Mouse (Mus musculus) MEL (cell line): Measurements from ENCODE around the gene Uap1. TPM values are rescaled to one million over a fixed set of nuclear protein-coding genes. Genes with fewer than 3 reads are reported as not detected.

Experiments
- DNase-seq: peaks from one replicate; pipeline ENCODE4 v3.0.0; 2011; ENCODE audit warnings: low read depth, low spot score
- H3K27ac ChIP-seq: 2 replicates; pipeline ENCODE4 v1.5.1; 2012; ENCODE audit warnings: low read depth, mild to moderate bottlenecking, control low read depth, low read length, moderate library complexity; ENCODE audit not compliant: control insufficient read depth
- H3K27me3 ChIP-seq, 2 experiments: fragments of 150-350 bp in 1 of 2; sonication (generic) in 1 of 2; 2 replicates each; pipeline ENCODE4 v1.6.1; 2012; ENCODE audit warnings: low read length in 2 of 2, mild to moderate bottlenecking in 2 of 2, improper control_type of control experiment in 1 of 2, moderate library complexity in 1 of 2; ENCODE audit not compliant: insufficient read depth in 2 of 2, control insufficient read depth in 1 of 2
- H3K36me3 ChIP-seq, 2 experiments: 2 replicates each; pipeline ENCODE4 v1.6.1; 2012 to 2014; ENCODE audit warnings: low read length in 2 of 2, improper control_type of control experiment in 1 of 2, inconsistent platforms in 1 of 2, mild to moderate bottlenecking in 1 of 2; ENCODE audit not compliant: insufficient read depth in 2 of 2, control insufficient read depth in 1 of 2
- H3K4me1 ChIP-seq, 2 experiments: fragments of 150-350 bp in 1 of 2; sonication (generic) in 1 of 2; 2 replicates each; pipeline ENCODE4 v1.6.1; 2012; ENCODE audit warnings: low read length in 2 of 2, improper control_type of control experiment in 1 of 2, mild to moderate bottlenecking in 1 of 2; ENCODE audit not compliant: insufficient read depth in 2 of 2, control insufficient read depth in 1 of 2
- H3K4me3 ChIP-seq, 2 experiments: fragments of 150-350 bp in 1 of 2; sonication (generic) in 1 of 2; 2 replicates each; pipeline ENCODE4 v1.5.1; 2012; ENCODE audit warnings: low read depth in 2 of 2, low read length in 2 of 2, mild to moderate bottlenecking in 2 of 2, moderate library complexity in 2 of 2, control low read depth in 1 of 2, improper control_type of control experiment in 1 of 2; ENCODE audit not compliant: control insufficient read depth in 1 of 2, insufficient read depth in 1 of 2
- H3K79me2 ChIP-seq: 2 replicates; pipeline ENCODE4 v1.6.1; 2012; ENCODE audit warnings: mild to moderate bottlenecking, low read length, moderate library complexity; ENCODE audit not compliant: control insufficient read depth, poor library complexity, insufficient read depth
- H3K9ac ChIP-seq: 2 replicates; pipeline ENCODE4 v1.6.1; 2012; ENCODE audit warnings: low read depth, mild to moderate bottlenecking, control low read depth, low read length, moderate library complexity; ENCODE audit not compliant: control insufficient read depth, poor library complexity, severe bottlenecking
- H3K9me3 ChIP-seq: fragments of 150-350 bp; sonication (generic); replicated peaks from 2 replicates; pipeline ENCODE4 v1.6.1; 2012; ENCODE audit warnings: mild to moderate bottlenecking, low read length, improper control_type of control experiment, moderate library complexity; ENCODE audit not compliant: insufficient read depth
- BHLHE40 ChIP-seq: IDR thresholded peaks from 2 replicates; pipeline ENCODE4 v1.6.1; 2012; ENCODE audit warnings: low read depth, mild to moderate bottlenecking, inconsistent platforms, low read length, improper control_type of control experiment, borderline replicate concordance
- CHD1 ChIP-seq: IDR thresholded peaks from 2 replicates; pipeline ENCODE4 v1.6.1; 2012; ENCODE audit warnings: low read depth, mild to moderate bottlenecking, inconsistent platforms, low read length, improper control_type of control experiment
- ELF1 ChIP-seq: IDR thresholded peaks from 2 replicates; pipeline ENCODE4 v1.6.1; 2014; ENCODE audit warnings: low read depth, mild to moderate bottlenecking, inconsistent platforms, low read length, improper control_type of control experiment, moderate library complexity
- HCFC1 ChIP-seq: IDR thresholded peaks from 2 replicates; pipeline ENCODE4 v1.6.1; 2012; ENCODE audit warnings: low read depth, mild to moderate bottlenecking, inconsistent platforms, low read length, improper control_type of control experiment, moderate library complexity
- JUND ChIP-seq: IDR thresholded peaks from 2 replicates; pipeline ENCODE4 v1.6.1; 2011; ENCODE audit warnings: low read depth, mild to moderate bottlenecking, improper control_type of control experiment, low read length
- MAFK ChIP-seq: IDR thresholded peaks from 2 replicates; pipeline ENCODE4 v1.6.1; 2011; ENCODE audit warnings: low read depth, mild to moderate bottlenecking, low read length, improper control_type of control experiment, borderline replicate concordance
- MEF2A ChIP-seq: IDR thresholded peaks from 2 replicates; pipeline ENCODE4 v1.6.1; 2014; ENCODE audit warnings: low read depth, mild to moderate bottlenecking, inconsistent platforms, low read length, improper control_type of control experiment; ENCODE audit not compliant: poor library complexity, insufficient replicate concordance, severe bottlenecking; ENCODE audit errors: extremely low read depth
- MYB ChIP-seq: IDR thresholded peaks from 2 replicates; pipeline ENCODE4 v1.6.1; 2011; ENCODE audit warnings: mild to moderate bottlenecking, low read depth, low read length, improper control_type of control experiment
- MYC ChIP-seq: IDR thresholded peaks from 2 replicates; pipeline ENCODE4 v1.6.1; 2011; ENCODE audit warnings: low read depth, mild to moderate bottlenecking, low read length, improper control_type of control experiment, moderate library complexity
- NRF1 ChIP-seq: IDR thresholded peaks from 2 replicates; pipeline ENCODE4 v1.6.1; 2014; ENCODE audit warnings: low read depth, mild to moderate bottlenecking, inconsistent platforms, low read length, improper control_type of control experiment, moderate library complexity; ENCODE audit not compliant: poor library complexity, insufficient read depth, severe bottlenecking
- POLR2A ChIP-seq, 2 experiments: IDR thresholded peaks; 2 replicates each; pipeline ENCODE4 v1.6.1; 2011 to 2012; ENCODE audit warnings: low read length in 2 of 2, mild to moderate bottlenecking in 2 of 2, control low read depth in 1 of 2, improper control_type of control experiment in 1 of 2, low read depth in 1 of 2, moderate library complexity in 1 of 2; ENCODE audit not compliant: control insufficient read depth in 1 of 2, insufficient read depth in 1 of 2, poor library complexity in 1 of 2
- POLR2AphosphoS2 ChIP-seq: IDR thresholded peaks from 2 replicates; pipeline ENCODE4 v1.6.1; 2011; ENCODE audit warnings: low read length, improper control_type of control experiment
- POLR2AphosphoS5 ChIP-seq: IDR thresholded peaks from 2 replicates; pipeline ENCODE4 v1.6.1; 2012; ENCODE audit warnings: low read depth, borderline replicate concordance, mild to moderate bottlenecking, inconsistent platforms, low read length, moderate library complexity, mixed read lengths
- RAD21 ChIP-seq: IDR thresholded peaks from 2 replicates; pipeline ENCODE4 v1.6.1; 2011; ENCODE audit warnings: mild to moderate bottlenecking, low read depth, low read length, improper control_type of control experiment
- SIN3A ChIP-seq: IDR thresholded peaks from 2 replicates; pipeline ENCODE4 v1.6.1; 2012; ENCODE audit warnings: low read length, improper control_type of control experiment, inconsistent platforms
- SMC3 ChIP-seq: IDR thresholded peaks from 2 replicates; pipeline ENCODE4 v1.6.1; 2011; ENCODE audit warnings: low read depth, low read length, improper control_type of control experiment
- USF1 ChIP-seq: IDR thresholded peaks from 2 replicates; pipeline ENCODE4 v1.6.1; 2014; ENCODE audit warnings: low read depth, mild to moderate bottlenecking, inconsistent platforms, low read length, improper control_type of control experiment, moderate library complexity
- USF2 ChIP-seq, 2 experiments: IDR thresholded peaks; 2 replicates each; pipeline ENCODE4 v1.6.1; 2011 to 2012; ENCODE audit warnings: improper control_type of control experiment in 2 of 2, low read length in 2 of 2, borderline replicate concordance in 1 of 2, inconsistent platforms in 1 of 2, low read depth in 1 of 2, mild to moderate bottlenecking in 1 of 2; ENCODE audit not compliant: insufficient read depth in 1 of 2
- ZKSCAN1 ChIP-seq: IDR thresholded peaks from 2 replicates; pipeline ENCODE4 v1.6.1; 2012; ENCODE audit warnings: low read depth, mild to moderate bottlenecking, inconsistent platforms, low read length, improper control_type of control experiment, moderate library complexity
- ZMIZ1 ChIP-seq: IDR thresholded peaks from 2 replicates; pipeline ENCODE4 v1.6.1; 2012; ENCODE audit warnings: low read depth, mild to moderate bottlenecking, inconsistent platforms, low read length, improper control_type of control experiment, moderate library complexity
- ZNF384 ChIP-seq: IDR thresholded peaks from 2 replicates; pipeline ENCODE4 v1.6.1; 2012; ENCODE audit warnings: low read depth, mild to moderate bottlenecking, inconsistent platforms, low read length, improper control_type of control experiment
- polyA plus RNA-seq, 2 experiments: library from polyadenylated mRNA; stranded (reverse) in 1 of 2; unstranded in 1 of 2; fragments of >175 nt in 1 of 2; fragments of >200 nt in 1 of 2; gene quantifications; 2 replicates each; pipeline versions ENCODE4 v1.2.1 to v1.2.4; 2012; ENCODE audit warnings: low replicate concordance in 2 of 2, low read depth in 1 of 2; ENCODE audit not compliant: insufficient read length in 2 of 2, insufficient read depth in 1 of 2, missing spikeins in 1 of 2
- total RNA-seq: library from RNA; depleted of rRNA; stranded (reverse); fragments of 300-350 nt; gene quantifications from 2 replicates; pipeline ENCODE4 v1.2.3, GENCODE M21; 2012

Uap1 gene
- total and polyA plus RNA-seq, 3 experiments, result 74.5 to 80.8 TPM; not detected in 1

DNA sequence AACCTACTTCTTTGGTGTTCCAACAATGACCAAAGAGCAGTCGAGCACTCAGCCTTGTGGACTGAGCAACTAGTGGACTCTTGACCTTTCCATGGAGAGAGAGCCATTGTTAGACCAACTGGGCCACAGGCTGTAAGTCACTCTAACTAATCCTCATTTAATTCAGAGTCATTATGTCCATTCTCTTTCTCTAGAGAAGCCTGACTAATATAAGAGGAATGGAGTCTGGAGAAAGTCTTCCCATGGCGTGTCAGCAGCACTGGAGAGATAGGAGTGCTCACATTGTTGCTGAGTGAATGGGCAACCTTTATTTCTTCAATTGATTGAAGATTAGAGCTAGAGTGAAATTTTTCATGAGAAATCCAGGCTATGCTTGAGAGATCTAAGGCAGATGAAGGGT lies 50.1 kb downstream of the Uap1 start:
- Histone ChIP-seq H3K4me3 (no peak overlapping the region), H3K4me1 (no peaks in the 10 kb centered on the region), H3K9me3 (no peaks in the 10 kb centered on the region), H3K36me3 (no peaks in the 10 kb centered on the region), H3K79me2 (no peaks in the 10 kb centered on the region), H3K9ac (no peak overlapping the region), H3K27me3 (no peaks in the 10 kb centered on the region), H3K27ac (no peak overlapping the region)
- TF ChIP-seq NRF1, result no peak
- no peak for TF ChIP-seq POLR2AphosphoS5
- TF ChIP-seq POLR2A (IDR thresholded peaks at IDR 0.05; ENCODE audit: control insufficient read depth in 1 of 2, insufficient read depth in 1 of 2, low read depth in 1 of 2, low read length in 2 of 2, poor library complexity in 1 of 2), result no peak
- TF ChIP-seq BHLHE40, result no peak
- TF ChIP-seq RAD21, result no peak
- no peak for TF ChIP-seq ELF1
- TF ChIP-seq POLR2AphosphoS2, result no peak
- no peak for TF ChIP-seq MYB
- DNase-seq, result no peak

DNA sequence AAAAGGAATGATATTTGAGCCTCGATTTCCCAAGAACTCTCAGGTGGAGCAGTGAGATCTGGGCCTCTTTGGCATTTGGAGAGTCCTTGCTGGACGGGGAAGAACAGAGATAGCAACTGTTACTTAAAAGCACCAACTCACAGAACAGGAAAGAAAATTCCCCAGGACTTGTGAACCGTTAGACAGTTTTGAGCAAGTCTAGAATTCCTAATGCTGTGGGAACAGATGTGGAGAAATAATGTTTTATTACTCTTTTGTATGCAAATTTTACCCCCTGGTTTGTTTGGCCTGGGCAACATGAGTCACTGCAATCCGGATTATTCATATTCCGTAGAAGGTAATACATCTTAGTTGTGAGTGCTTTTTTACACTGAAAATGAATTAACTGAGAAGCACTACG lies 61.1 kb downstream of the Uap1 start:
- Histone ChIP-seq H3K79me2 (no peaks in the 10 kb centered on the region), H3K27me3 (no peaks in the 10 kb centered on the region; a peak in 1 of 4 replicates), H3K4me1 (no peaks in the 10 kb centered on the region), H3K9ac (no peak overlapping the region), H3K27ac (no peak overlapping the region), H3K36me3 (no peaks in the 10 kb centered on the region), H3K9me3 (no peaks in the 10 kb centered on the region)
- DNase-seq, result no peak
- TF ChIP-seq NRF1, result no peak
- no peak for TF ChIP-seq HCFC1
- no peak for TF ChIP-seq MEF2A
- TF ChIP-seq POLR2AphosphoS2, result no peak
- TF ChIP-seq CHD1, result no peak
- no peak for TF ChIP-seq USF2 (IDR thresholded peaks at IDR 0.05; ENCODE audit: borderline replicate concordance in 1 of 2, insufficient read depth in 1 of 2, low read depth in 1 of 2, low read length in 2 of 2)
- no peak for TF ChIP-seq ZNF384
- no peak for TF ChIP-seq POLR2A (IDR thresholded peaks at IDR 0.05; ENCODE audit: control insufficient read depth in 1 of 2, insufficient read depth in 1 of 2, low read depth in 1 of 2, low read length in 2 of 2, poor library complexity in 1 of 2)
- TF ChIP-seq SIN3A, result no peak
- TF ChIP-seq ZKSCAN1, result no peak
- TF ChIP-seq USF1, result no peak
- no peak for TF ChIP-seq ELF1
- TF ChIP-seq MYC, result no peak
- TF ChIP-seq MAFK, result no peak
- no peak for TF ChIP-seq JUND
- TF ChIP-seq SMC3, result no peak
- no peak for TF ChIP-seq ZMIZ1
- TF ChIP-seq RAD21, result no peak
- TF ChIP-seq, all 39 proteins: peak for 0
- H3K4me3 ChIP-seq, result no peak overlapping the region
